Mouse (Mus musculus) T-helper 2 cell (primary cell): ENCODE data around the gene Frmd4a.

Experiments used
- in situ Hi-C: fragments of 300-600 bp; cut with MboI, MseI; formaldehyde crosslinking; loops from one replicate; pipeline ENCODE4 v1.15.1; 2025; ENCODE audit warnings: high pct_unique_total_duplicates

Frmd4a gene

DNA sequence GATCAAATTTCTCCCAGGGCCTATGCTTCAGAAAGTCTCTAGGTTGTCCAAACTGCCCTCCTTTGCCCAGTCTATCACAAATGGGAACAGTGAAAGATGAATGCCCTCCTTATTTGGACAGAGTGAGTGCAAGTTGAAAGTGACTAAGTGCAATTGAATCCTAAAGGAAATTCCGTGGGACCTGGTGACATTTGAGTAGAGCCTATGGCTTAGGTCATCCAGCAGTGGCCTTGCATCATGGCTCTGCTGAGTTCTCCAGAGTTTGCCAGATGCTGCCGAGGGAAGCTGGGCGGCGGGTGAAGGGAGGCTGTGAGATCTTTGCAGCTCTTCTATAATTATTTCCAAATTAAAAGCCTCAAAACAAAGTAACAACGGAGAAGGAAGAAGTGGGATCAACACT lies 459.8 kb downstream of the Frmd4a start:
- in situ Hi-C loops: no loop called here

- in situ Hi-C loops: no loop called here
These were observed 462.7 kb downstream of the Frmd4a start for GRCm38 (mm10) chr2:4480180-4480579.

GRCm38 (mm10) chr2:4481154-4481553 lies 463.6 kb downstream of the Frmd4a start:
- in situ Hi-C loops: no loop called here

- in situ Hi-C loops: no loop called here
These were observed 468.7 kb downstream of the Frmd4a start for GRCm38 (mm10) chr2:4486185-4486584.

GRCm38 (mm10) chr2:4487280-4487679 lies 469.8 kb downstream of the Frmd4a start:
- in situ Hi-C loops: no loop called here

DNA sequence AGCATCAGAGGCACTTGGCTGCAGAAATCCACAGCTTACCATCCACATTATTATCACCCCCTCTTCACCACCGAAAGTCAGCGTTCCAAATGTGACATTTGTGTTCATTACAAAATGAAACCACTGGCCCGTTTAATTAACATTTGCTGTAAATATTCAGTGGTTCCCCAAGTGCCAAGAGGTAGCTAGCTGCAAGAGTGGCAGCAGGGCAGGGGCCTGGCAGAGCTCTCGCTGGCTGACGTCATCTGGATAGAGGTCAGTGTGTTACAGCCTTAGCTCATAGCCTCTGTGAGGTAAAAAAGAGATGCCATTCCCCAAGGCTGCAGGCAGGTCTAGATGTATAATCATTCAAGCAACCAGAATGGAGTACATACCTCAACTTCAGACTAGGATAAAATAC lies 473.3 kb downstream of the Frmd4a start:
- in situ Hi-C loops: no loop called here

DNA sequence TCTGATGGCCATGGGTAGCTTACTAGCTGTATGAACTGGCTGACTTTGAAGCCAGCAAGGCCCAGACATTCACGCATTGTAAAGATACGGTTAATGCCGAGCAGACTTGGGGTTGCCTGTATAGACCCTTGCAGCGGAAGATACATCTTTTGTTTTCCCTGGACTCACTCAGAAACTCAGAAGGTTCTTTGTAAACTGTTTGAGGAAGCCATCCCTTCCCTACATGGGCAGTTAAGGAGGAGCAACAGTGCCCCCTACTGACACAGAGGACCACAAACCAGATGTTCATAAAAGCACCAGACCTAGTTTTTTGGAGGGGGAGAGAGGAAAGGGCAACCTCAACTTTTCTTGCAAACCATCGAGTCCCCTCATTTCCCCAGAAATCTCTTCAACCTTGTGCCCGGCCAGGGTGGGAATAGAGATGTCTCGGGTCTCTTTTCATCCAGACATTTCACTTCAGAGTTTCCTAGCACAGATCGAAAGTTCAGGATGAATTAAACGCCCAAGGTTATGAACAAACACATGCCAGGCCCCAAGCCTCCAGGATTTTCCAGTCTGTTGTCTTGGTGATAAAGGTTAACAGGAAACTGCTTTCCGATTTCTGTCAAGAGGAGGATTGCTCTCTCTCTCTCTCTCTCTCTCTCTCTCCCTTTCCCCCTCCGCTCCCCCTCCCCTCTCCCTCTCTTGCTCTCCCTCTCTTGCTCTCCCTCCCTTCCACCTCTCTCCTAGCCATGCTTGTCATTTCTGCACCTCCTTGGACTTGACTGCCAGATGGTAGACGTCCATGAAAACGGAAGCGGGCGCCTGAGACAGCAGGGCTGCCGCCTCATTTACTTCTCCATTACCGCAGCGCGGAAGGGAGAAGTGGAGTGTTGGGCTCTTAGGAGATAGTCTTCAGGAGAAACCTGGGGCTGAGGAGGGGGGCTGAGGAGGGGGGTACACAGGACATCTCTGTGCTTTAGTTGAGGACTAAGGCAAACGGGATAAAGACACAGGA lies 475.3 kb downstream of the Frmd4a start:
- in situ Hi-C loops: no loop called here

DNA sequence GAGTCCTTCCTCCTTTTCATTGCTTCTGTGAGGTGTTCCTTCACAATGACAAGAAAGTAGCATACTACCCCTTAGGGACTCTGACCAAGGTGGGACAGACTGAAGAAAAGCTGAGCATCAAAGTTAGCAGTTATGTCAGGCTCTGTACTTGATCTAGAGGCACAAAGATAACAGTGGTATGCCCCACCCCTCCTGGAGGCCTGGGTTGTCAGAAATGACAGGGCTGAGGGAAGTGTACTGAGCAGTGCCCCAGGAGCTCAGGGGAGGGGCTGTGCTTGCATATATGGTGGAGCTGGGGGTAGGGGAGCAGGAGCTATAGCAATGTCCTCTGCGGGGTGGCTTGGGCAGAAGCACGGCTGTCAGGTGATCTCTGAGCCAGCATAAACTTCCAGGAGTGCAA lies 477.0 kb downstream of the Frmd4a start:
- in situ Hi-C loops: no loop called here

- in situ Hi-C loops: loop anchor here (5.0 kb wide), 1 partner anchor 93 kb away; no protein-coding TSS in a partner anchor
These were observed 481.7 kb downstream of the Frmd4a start for GRCm38 (mm10) chr2:4499257-4499656.

DNA sequence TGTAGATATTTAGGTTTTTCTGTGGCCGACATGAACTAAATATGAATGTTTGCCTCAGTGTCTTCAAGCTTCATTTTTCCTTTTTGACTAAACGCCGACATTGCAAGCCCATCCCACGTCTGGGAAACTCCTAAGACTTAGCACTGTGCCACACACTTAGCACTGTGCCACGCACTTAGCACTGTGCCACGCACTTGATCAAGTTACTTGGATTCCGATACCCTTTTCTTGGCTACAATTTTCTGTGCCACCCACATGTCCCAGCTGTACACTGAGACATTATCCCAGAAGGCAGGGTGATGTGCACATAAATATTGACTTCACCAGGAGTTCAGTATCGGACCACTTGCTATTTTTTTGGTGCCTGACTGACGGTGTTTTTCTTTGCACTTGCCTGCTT lies 482.4 kb downstream of the Frmd4a start:
- in situ Hi-C loops: loop anchor here (5.0 kb wide), 2 partner anchors 92 to 362 kb away; no protein-coding TSS in a partner anchor

GRCm38 (mm10) chr2:4501257-4502027 lies 483.9 kb downstream of the Frmd4a start:
- in situ Hi-C loops: loop anchor here (5.0 kb wide), 1 partner anchor 361 kb away; no protein-coding TSS in a partner anchor

- in situ Hi-C loops: loop anchor here (5.0 kb wide), 1 partner anchor 358 kb away; no protein-coding TSS in a partner anchor
These were observed 486.9 kb downstream of the Frmd4a start for GRCm38 (mm10) chr2:4504413-4504812.

- in situ Hi-C loops: no loop called here
These were observed 488.2 kb downstream of the Frmd4a start for GRCm38 (mm10) chr2:4505695-4506094.

DNA sequence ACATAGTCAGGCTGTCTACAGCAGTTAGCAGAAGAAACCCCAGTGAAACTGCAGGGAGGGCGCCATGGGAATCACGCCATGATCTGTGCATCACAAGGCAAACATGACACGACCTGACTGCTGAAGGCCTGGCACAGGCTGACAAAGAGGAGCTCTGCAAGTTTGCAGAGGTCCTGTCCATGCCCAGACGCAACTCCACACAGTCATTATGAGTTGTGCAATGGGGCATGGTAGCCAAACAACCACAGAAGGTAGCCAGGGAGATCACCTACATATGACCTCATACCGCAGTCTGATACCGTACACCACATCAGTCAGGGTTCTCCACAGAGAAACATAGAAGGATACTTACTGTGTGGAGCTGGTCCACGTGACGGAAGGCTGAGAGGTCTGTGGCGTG lies 489.1 kb downstream of the Frmd4a start:
- in situ Hi-C loops: no loop called here

GRCm38 (mm10) chr2:4507887-4508615 lies 490.5 kb downstream of the Frmd4a start:
- in situ Hi-C loops: no loop called here

- in situ Hi-C loops: no loop called here
These were observed 491.6 kb downstream of the Frmd4a start for GRCm38 (mm10) chr2:4508959-4509615.

GRCm38 (mm10) chr2:4509739-4510138 lies 492.2 kb downstream of the Frmd4a start:
- in situ Hi-C loops: no loop called here

- in situ Hi-C loops: no loop called here
These were observed 492.9 kb downstream of the Frmd4a start for GRCm38 (mm10) chr2:4510208-4511079.

DNA sequence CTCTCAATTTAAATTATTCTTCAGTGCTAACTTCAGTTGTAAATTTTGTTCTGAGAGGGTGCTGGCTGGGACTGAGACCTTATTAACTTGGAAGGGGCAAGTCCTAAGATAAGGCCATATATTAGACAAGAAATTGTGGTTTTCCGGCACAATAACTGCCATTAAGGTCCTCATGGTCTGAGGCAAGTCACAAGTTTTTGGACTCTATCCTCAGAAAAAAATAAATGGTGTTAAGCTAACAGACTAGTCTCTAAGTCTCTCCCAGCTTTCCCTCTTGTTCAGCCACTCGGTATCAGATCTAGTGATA lies 493.5 kb downstream of the Frmd4a start:
- in situ Hi-C loops: no loop called here

DNA sequence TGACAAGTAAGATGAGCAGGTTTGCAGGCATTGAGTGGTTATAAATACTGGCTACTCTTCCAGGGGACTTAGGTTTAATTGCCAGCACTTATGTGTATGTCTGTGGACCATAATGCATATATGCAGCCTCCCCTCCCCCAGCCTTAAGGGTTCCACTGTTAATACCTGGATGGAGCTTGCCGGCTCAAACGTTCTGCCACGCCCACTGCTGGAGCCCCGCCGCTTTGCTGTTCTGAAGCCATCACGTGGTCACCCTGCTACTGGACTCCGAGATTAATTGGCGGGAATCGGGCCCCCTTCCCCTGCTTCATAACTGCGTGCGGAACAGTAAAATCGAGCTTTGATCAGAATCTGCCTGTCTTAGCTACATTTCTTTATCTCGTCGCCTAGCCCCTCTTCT lies 495.1 kb downstream of the Frmd4a start:
- in situ Hi-C loops: no loop called here
